Mouse (Mus musculus) CD4-positive, CD25-positive, alpha-beta regulatory T cell, adult 9 weeks (primary cell): ENCODE results near the gene Layn. TPM values are rescaled to one million over a fixed set of nuclear protein-coding genes. Genes with fewer than 3 reads are reported as not detected.

Experiments used
- polyA plus RNA-seq: library from polyadenylated mRNA; unstranded; fragments of 100-300 nt; shearing (Covaris generic); gene quantifications from one replicate; pipeline ENCODE4 v1.2.1, GENCODE M21; 2017

Layn gene
- polyA plus RNA-seq = not detected

GRCm38 (mm10) chr9:51076979-51077315 is at the start of gene Layn:
Gene Layn (minus strand): TSS chr9:51077094.

DNA sequence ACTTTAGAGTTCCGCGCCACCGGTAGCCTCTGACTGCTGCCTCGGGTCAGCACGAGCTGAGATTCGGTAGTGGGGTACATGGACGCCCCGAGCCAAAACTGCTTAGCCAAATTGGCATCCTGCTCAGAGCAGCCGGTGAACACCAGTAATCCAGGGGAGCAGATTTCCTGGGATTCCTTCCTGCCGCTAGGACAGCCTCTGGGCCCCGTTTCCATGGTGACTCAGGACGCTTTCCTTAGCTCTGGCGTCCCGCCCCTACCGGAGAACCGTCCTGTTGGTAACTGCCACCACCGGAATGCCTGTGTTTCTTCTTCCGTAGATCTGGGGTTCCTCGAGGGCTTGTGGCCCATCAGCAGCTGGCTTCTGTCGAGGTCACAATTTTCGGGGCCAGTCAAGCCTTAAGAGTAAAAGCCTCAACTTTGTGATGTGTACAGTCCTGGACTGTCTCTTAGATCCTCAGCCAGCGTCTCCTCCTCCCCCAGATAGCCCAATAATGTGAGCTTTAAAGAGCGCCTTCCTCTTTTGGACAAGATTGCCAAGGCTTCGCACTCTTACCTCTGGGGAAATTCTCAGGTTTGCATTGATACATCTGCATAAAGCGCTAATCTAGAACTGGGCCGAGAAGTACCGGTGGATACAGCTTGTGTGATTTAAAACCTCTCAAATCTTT is 25.0 kb upstream of the Layn start, which contains the start of gene 4833427G06Rik:
TSS of gene 4833427G06Rik (minus strand) at position 323 of the 670 bp plus-strand sequence.

GRCm38 (mm10) chr9:51060601-51061000 is 16.3 kb downstream of the Layn start, which contains the start of gene Btg4:
Gene Btg4 (plus strand): TSS chr9:51060901.

DNA sequence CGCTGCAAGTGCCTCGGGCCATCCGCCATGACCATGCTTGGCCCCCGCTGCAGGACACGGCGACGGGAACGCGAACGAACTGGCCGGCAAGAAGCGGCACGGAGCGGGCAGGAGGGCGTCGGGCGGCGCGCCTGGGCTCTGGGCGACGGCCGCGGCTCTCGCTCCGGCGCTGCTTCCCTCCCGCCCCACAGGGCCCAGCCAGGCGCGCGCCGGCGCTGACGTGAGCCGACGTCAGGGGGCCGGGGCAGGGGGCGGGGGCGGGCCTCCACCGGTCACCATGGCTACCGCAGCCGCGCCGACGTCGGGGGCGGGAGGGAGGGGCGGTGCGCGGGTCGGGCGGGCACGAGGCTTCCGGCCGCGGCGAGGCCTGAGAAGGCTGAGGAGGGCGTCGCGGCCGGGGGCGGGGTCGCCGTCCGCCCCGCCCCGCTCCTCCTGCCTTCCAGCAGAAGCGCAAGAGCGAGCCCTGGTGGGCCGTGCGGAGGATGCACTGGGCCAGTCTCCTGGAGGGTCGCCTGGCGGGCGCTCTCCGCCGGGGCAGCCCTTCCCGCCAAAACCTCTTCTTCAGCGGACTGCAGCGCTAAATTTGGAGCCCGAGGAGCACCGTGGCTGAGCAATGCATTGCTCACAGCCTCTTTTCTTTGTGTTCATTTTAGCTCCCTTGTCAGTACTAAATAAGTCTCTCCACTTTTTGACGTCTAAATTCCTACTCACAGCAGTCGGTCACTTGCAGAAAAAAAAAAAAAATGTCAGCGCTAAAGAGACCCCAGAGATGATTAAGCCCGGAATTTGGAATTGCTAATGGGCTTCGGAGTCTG is 67.8 kb downstream of the Layn start, which contains the start of gene Sik2:
TSS of gene Sik2 (minus strand) at position 233 of the 815 bp plus-strand sequence.

Other genes starting within 250 kb of the Layn start
- gene Ppp2r1b, start 231.8 kb downstream of the Layn start, polyA plus RNA-seq = 105 TPM
- gene Sik2, start 68.0 kb downstream of the Layn start, polyA plus RNA-seq = 13.7 TPM
- gene Btg4, start 16.2 kb downstream of the Layn start, polyA plus RNA-seq = not detected
- not detected for gene 4833427G06Rik, start 25.0 kb upstream of the Layn start, polyA plus RNA-seq
- gene Gm32742, start 88.4 kb upstream of the Layn start, polyA plus RNA-seq = 0.05 TPM
- gene Pou2af1, start 136.6 kb upstream of the Layn start, polyA plus RNA-seq = 17.1 TPM
- 0.51 TPM for gene Colca2, start 201.5 kb upstream of the Layn start, polyA plus RNA-seq